Mouse (Mus musculus): ENCODE measurements at regions not wholly inside any gene's neighbourhood (a gene's known extent, or its start where the extent isn't known, plus 50 kb on each side); places are given as distances from the start of the nearest gene placed in this dataset.

DNA sequence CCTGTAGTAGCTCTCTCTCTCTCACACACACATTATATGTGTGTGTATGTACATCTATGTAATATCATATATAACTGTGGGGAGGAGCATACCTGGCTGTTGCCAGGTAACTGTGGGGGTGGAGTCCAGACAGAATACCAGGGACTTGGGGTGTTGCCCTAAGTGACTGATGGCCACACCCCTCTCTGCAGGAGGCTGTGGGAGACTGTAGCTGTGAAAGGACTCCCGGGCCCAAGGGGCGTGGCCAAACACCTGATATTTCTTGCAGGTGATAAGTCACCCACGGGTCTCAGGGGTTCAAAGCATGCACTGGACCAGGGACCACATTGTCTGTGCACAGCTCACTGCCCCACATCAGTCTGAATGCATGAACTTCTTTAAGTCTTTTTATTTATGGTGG is 297.8 kb downstream of the Zfp706 start:
- no peak for TF ChIP-seq POLR2A (IDR thresholded peaks at IDR 0.05; ENCODE audit: low read depth, low read length)
- no peak for TF ChIP-seq CTCF (IDR thresholded peaks at IDR 0.05; ENCODE audit: borderline replicate concordance, insufficient read depth, low read length)

Measured in embryonic fibroblast, embryonic 13.5 days (primary cell).